Mouse (Mus musculus): ENCODE results near the gene Ofcc1.

The Ofcc1 gene

GRCm38 (mm10) chr13:40243821-40244220 is 117.4 kb downstream of the Ofcc1 start:
- DNase-seq (ENCODE audit: low spot score): no peak

- no peak for DNase-seq (ENCODE audit: low spot score)
Observed at GRCm38 (mm10) chr13:40236356-40236755, 124.9 kb downstream of the Ofcc1 start.

- DNase-seq (ENCODE audit: low spot score): no peak
Observed at GRCm38 (mm10) chr13:40208314-40208713, 152.9 kb downstream of the Ofcc1 start.

GRCm38 (mm10) chr13:40181786-40182185 is 179.5 kb downstream of the Ofcc1 start:
- DNase-seq (ENCODE audit: low spot score): no peak

GRCm38 (mm10) chr13:40171775-40172174 is 189.5 kb downstream of the Ofcc1 start:
- no peak for DNase-seq (ENCODE audit: low spot score)

- DNase-seq (ENCODE audit: low spot score): peak; percentile 2
Observed at GRCm38 (mm10) chr13:40167871-40168270, 193.4 kb downstream of the Ofcc1 start.

GRCm38 (mm10) chr13:40155466-40155865 is 205.8 kb downstream of the Ofcc1 start:
- DNase-seq (ENCODE audit: low spot score): no peak

GRCm38 (mm10) chr13:40139906-40140305 is 221.3 kb downstream of the Ofcc1 start:
- DNase-seq (ENCODE audit: low spot score): no peak

- DNase-seq (ENCODE audit: low spot score): no peak
Observed at GRCm38 (mm10) chr13:40136096-40136495, 225.2 kb downstream of the Ofcc1 start.

GRCm38 (mm10) chr13:40135670-40136069 is 225.6 kb downstream of the Ofcc1 start:
- no peak for DNase-seq (ENCODE audit: low spot score)

GRCm38 (mm10) chr13:40123868-40124267 is 237.4 kb downstream of the Ofcc1 start:
- no peak for DNase-seq (ENCODE audit: low spot score)

- no peak for DNase-seq (ENCODE audit: low spot score)
Observed at GRCm38 (mm10) chr13:40112336-40112735, 248.9 kb downstream of the Ofcc1 start.

- no peak for DNase-seq (ENCODE audit: low spot score)
Observed at GRCm38 (mm10) chr13:40076236-40076635, 285.0 kb downstream of the Ofcc1 start.

- DNase-seq (ENCODE audit: low spot score): no peak
Observed at GRCm38 (mm10) chr13:40074850-40075416, 286.3 kb downstream of the Ofcc1 start.

- DNase-seq (ENCODE audit: low spot score): no peak
Observed at GRCm38 (mm10) chr13:40070004-40070403, 291.2 kb downstream of the Ofcc1 start.

- no peak for DNase-seq (ENCODE audit: low spot score)
Observed at GRCm38 (mm10) chr13:40061281-40061680, 300.0 kb downstream of the Ofcc1 start.

GRCm38 (mm10) chr13:40037881-40038280 is 323.4 kb downstream of the Ofcc1 start:
- DNase-seq (ENCODE audit: low spot score): no peak

GRCm38 (mm10) chr13:40036981-40037765 is 324.1 kb downstream of the Ofcc1 start:
- DNase-seq (ENCODE audit: low spot score): no peak

GRCm38 (mm10) chr13:40029426-40029825 is 331.8 kb downstream of the Ofcc1 start:
- DNase-seq (ENCODE audit: low spot score): no peak

- DNase-seq (ENCODE audit: low spot score): no peak
Observed at GRCm38 (mm10) chr13:40028827-40029226, 332.4 kb downstream of the Ofcc1 start.

GRCm38 (mm10) chr13:40025816-40026215 is 335.4 kb downstream of the Ofcc1 start:
- no peak for DNase-seq (ENCODE audit: low spot score)

GRCm38 (mm10) chr13:40023201-40023777 is 338.0 kb downstream of the Ofcc1 start:
- DNase-seq (ENCODE audit: low spot score): no peak

- DNase-seq (ENCODE audit: low spot score): no peak
Observed at GRCm38 (mm10) chr13:40022609-40023008, 338.6 kb downstream of the Ofcc1 start.

All from yolk sac, embryonic 10.5 days (tissue).